Comparison of ENCODE assay signal across 12 mouse cellular contexts in genomic region chr9:106420608-106421007, GRCm38 (mm10). TPM values are rescaled to one million over a fixed set of nuclear protein-coding genes. Genes with fewer than 3 reads are reported as not detected.
DNase-seq lines count a peak whose midpoint lies in the region; ATAC-seq lines count a peak whose summit lies in the region.
"Had no signal": no experiment of that assay in that cellular context is flagged by ENCODE, and none has a peak within 500 bp of the region (broad histone marks: within the 10 kb centered on the region; RNA-seq: fewer than 3 reads in every experiment).

No protein-coding gene starts in this region.

- no peak for DNase-seq in heart, embryonic 10.5 days (ENCODE audit: low spot score)
- DNase-seq in heart, postnatal 10 days = no peak
- DNase-seq in limb, embryonic 10.5 days (ENCODE audit: low spot score) = no peak
- no peak for DNase-seq in adrenal gland, postnatal 36 days
- DNase-seq in left cerebral cortex, adult 11 months (ENCODE audit: low spot score) = no peak
- DNase-seq: cerebellum, adult 18-20 months; kidney, adult 8-10 months; lung, postnatal 36 days; right cerebral cortex, postnatal 25 days had no signal

- 8% methylated on average over 2 of the region's 2 CpGs for WGBS in heart, embryonic 10.5 days
- 0% methylated on average over 2 of the region's 2 CpGs for WGBS in embryonic facial prominence, embryonic 13.5 days
- WGBS in limb, embryonic 10.5 days = 0% methylated on average over 2 of the region's 2 CpGs
- 0% methylated on average over 2 of the region's 2 CpGs for WGBS in neural tube, embryonic 13.5 days

- H3K9ac ChIP-seq in embryonic facial prominence, embryonic 13.5 days = peak overlapping the region; percentile 54; the same call in 1 of the 2 replicates
- peak overlapping the region; percentile 47 for H3K9ac ChIP-seq in neural tube, embryonic 13.5 days

- no peaks in the 10 kb centered on the region for H3K9me3 ChIP-seq in heart, embryonic 10.5 days
- H3K9me3 ChIP-seq in embryonic facial prominence, embryonic 13.5 days = no peaks in the 10 kb centered on the region
- no peaks in the 10 kb centered on the region for H3K9me3 ChIP-seq in limb, embryonic 10.5 days (replicated peaks)
- H3K9me3 ChIP-seq in neural tube, embryonic 13.5 days = no peaks in the 10 kb centered on the region

- H3K4me3 ChIP-seq in heart, embryonic 10.5 days = no peak overlapping the region
- H3K4me3 ChIP-seq in embryonic facial prominence, embryonic 13.5 days = peak overlapping the region; percentile 12; the same call in 1 of the 2 replicates
- peak overlapping the region; percentile 32 for H3K4me3 ChIP-seq in limb, embryonic 10.5 days
- H3K4me3 ChIP-seq in neural tube, embryonic 13.5 days = no peak overlapping the region

- no peak for ATAC-seq in embryonic facial prominence, embryonic 13.5 days (ENCODE audit: insufficient number of reproducible peaks, insufficient read depth, low FRiP score, low TSS enrichment, low read depth)
- no peak; the same call in 1 of the 2 replicates for ATAC-seq in neural tube, embryonic 13.5 days (ENCODE audit: low read depth)
- no peak for ATAC-seq in frontal cortex, adult (ENCODE audit: low TSS enrichment)

- peak overlapping the region; percentile 67; the same call in 1 of the 2 replicates for H3K27ac ChIP-seq in heart, embryonic 10.5 days
- peak overlapping the region; percentile 83 for H3K27ac ChIP-seq in embryonic facial prominence, embryonic 13.5 days
- H3K27ac ChIP-seq in limb, embryonic 10.5 days = peak overlapping the region; percentile 80
- H3K27ac ChIP-seq in neural tube, embryonic 13.5 days (replicated peaks) = no peak overlapping the region

- peaks cover 44% of the 10 kb centered on the region for H3K4me1 ChIP-seq in heart, embryonic 10.5 days
- peaks cover 52% of the 10 kb centered on the region for H3K4me1 ChIP-seq in embryonic facial prominence, embryonic 13.5 days
- H3K4me1 ChIP-seq in limb, embryonic 10.5 days = peaks cover 52% of the 10 kb centered on the region
- peaks cover 34% of the 10 kb centered on the region for H3K4me1 ChIP-seq in neural tube, embryonic 13.5 days (replicated peaks)

- peak overlapping the region; percentile 50 for H3K4me2 ChIP-seq in embryonic facial prominence, embryonic 13.5 days
- H3K4me2 ChIP-seq in neural tube, embryonic 13.5 days = peak overlapping the region; percentile 22

- no peaks in the 10 kb centered on the region for H3K36me3 ChIP-seq in heart, embryonic 10.5 days
- H3K36me3 ChIP-seq in embryonic facial prominence, embryonic 13.5 days = no peaks in the 10 kb centered on the region
- H3K36me3 ChIP-seq in limb, embryonic 10.5 days = no peaks in the 10 kb centered on the region
- H3K36me3 ChIP-seq in neural tube, embryonic 13.5 days = no peaks in the 10 kb centered on the region

- H3K27me3 ChIP-seq in heart, embryonic 10.5 days (ENCODE audit: insufficient read depth, poor library complexity, severe bottlenecking) = peaks cover 21% of the 10 kb centered on the region
- H3K27me3 ChIP-seq in embryonic facial prominence, embryonic 13.5 days = no peaks in the 10 kb centered on the region
- H3K27me3 ChIP-seq in limb, embryonic 10.5 days (ENCODE audit: low read depth, poor library complexity, severe bottlenecking) = peaks cover 11% of the 10 kb centered on the region
- H3K27me3 ChIP-seq in neural tube, embryonic 13.5 days = peaks cover 4% of the 10 kb centered on the region; the same call in 1 of the 2 replicates

- intact Hi-C loops in heart, postnatal 10 days (cut with DNase I) = loop anchor here (1.0 kb wide), 3 partner anchors 71 to 131 kb away; no protein-coding TSS in a partner anchor

RNA-seq across cellular contexts. Expression of gene Rpl29, which starts 8.6 kb away (rescaled TPM):
- polyA plus RNA-seq in heart, embryonic 10.5 days (2016; fragmentation: Nextera tagmentation; extraction: Ambion mirVana) = 735 and 862 TPM in 2 replicates
- 100 to 1,000 TPM; 403 to 404 TPM for total RNA-seq in heart, postnatal 10 days (2021)
- polyA plus RNA-seq in embryonic facial prominence, embryonic 13.5 days (2015; fragmentation: Nextera tagmentation; extraction: Ambion mirVana) = 841 and 1,083 TPM in 2 replicates
- polyA plus RNA-seq in limb, embryonic 10.5 days (2016; fragmentation: Nextera tagmentation; extraction: Ambion mirVana) = 1,033 and 1,267 TPM in 2 replicates
- 576 and 729 TPM in 2 replicates for polyA plus RNA-seq in neural tube, embryonic 13.5 days (2015; fragmentation: Nextera tagmentation; extraction: Ambion mirVana)
- 100 to 1,000 TPM; 403 to 411 TPM for total RNA-seq in adrenal gland, postnatal 36 days (2021)

RNA-seq across cellular contexts. Expression of gene Acy1, which starts 17.5 kb away (rescaled TPM):
- 31.2 and 45.1 TPM in 2 replicates for polyA plus RNA-seq in heart, embryonic 10.5 days (2016; fragmentation: Nextera tagmentation; extraction: Ambion mirVana)
- total RNA-seq in heart, postnatal 10 days (2021) = 10 to 100 TPM; 17.0 to 17.8 TPM
- polyA plus RNA-seq in embryonic facial prominence, embryonic 13.5 days (2015; fragmentation: Nextera tagmentation; extraction: Ambion mirVana) = 51.8 and 55.0 TPM in 2 replicates
- polyA plus RNA-seq in limb, embryonic 10.5 days (2016; fragmentation: Nextera tagmentation; extraction: Ambion mirVana) = 49.4 and 52.8 TPM in 2 replicates
- polyA plus RNA-seq in neural tube, embryonic 13.5 days (2015; fragmentation: Nextera tagmentation; extraction: Ambion mirVana) = 27.9 and 31.0 TPM in 2 replicates
- total RNA-seq in adrenal gland, postnatal 36 days (2021) = 10 to 100 TPM; 11.7 to 14.8 TPM

RNA-seq across cellular contexts. Expression of gene Abhd14b, which starts 26.7 kb away (rescaled TPM):
- 4.8 and 7.8 TPM in 2 replicates for polyA plus RNA-seq in heart, embryonic 10.5 days (2016; fragmentation: Nextera tagmentation; extraction: Ambion mirVana)
- total RNA-seq in heart, postnatal 10 days (2021) = 1 to 10 TPM; 4.6 to 6.2 TPM
- 21.4 and 23.4 TPM in 2 replicates for polyA plus RNA-seq in embryonic facial prominence, embryonic 13.5 days (2015; fragmentation: Nextera tagmentation; extraction: Ambion mirVana)
- 5.9 and 7.6 TPM in 2 replicates for polyA plus RNA-seq in limb, embryonic 10.5 days (2016; fragmentation: Nextera tagmentation; extraction: Ambion mirVana)
- polyA plus RNA-seq in neural tube, embryonic 13.5 days (2015; fragmentation: Nextera tagmentation; extraction: Ambion mirVana) = 5.9 and 6.9 TPM in 2 replicates
- total RNA-seq in adrenal gland, postnatal 36 days (2021) = 10 to 100 TPM; 25.2 to 45.0 TPM

RNA-seq across cellular contexts. Expression of gene Abhd14a, which starts 26.9 kb away (rescaled TPM):
- polyA plus RNA-seq in heart, embryonic 10.5 days (2016; fragmentation: Nextera tagmentation; extraction: Ambion mirVana) = 42.0 and 46.2 TPM in 2 replicates
- 10 to 100 TPM; 20.0 to 22.4 TPM for total RNA-seq in heart, postnatal 10 days (2021)
- 74.4 and 75.2 TPM in 2 replicates for polyA plus RNA-seq in embryonic facial prominence, embryonic 13.5 days (2015; fragmentation: Nextera tagmentation; extraction: Ambion mirVana)
- polyA plus RNA-seq in limb, embryonic 10.5 days (2016; fragmentation: Nextera tagmentation; extraction: Ambion mirVana) = 45.0 and 46.9 TPM in 2 replicates
- polyA plus RNA-seq in neural tube, embryonic 13.5 days (2015; fragmentation: Nextera tagmentation; extraction: Ambion mirVana) = 49.7 and 57.4 TPM in 2 replicates
- total RNA-seq in adrenal gland, postnatal 36 days (2021) = 10 to 100 TPM; 18.9 to 20.2 TPM

RNA-seq across cellular contexts. Expression of gene Pcbp4, which starts 32.5 kb away (rescaled TPM):
- polyA plus RNA-seq in heart, embryonic 10.5 days (2016; fragmentation: Nextera tagmentation; extraction: Ambion mirVana) = 135 and 186 TPM in 2 replicates
- total RNA-seq in heart, postnatal 10 days (2021) = 10 to 100 TPM; 77.4 to 89.6 TPM
- polyA plus RNA-seq in embryonic facial prominence, embryonic 13.5 days (2015; fragmentation: Nextera tagmentation; extraction: Ambion mirVana) = 128 and 133 TPM in 2 replicates
- 275 and 316 TPM in 2 replicates for polyA plus RNA-seq in limb, embryonic 10.5 days (2016; fragmentation: Nextera tagmentation; extraction: Ambion mirVana)
- polyA plus RNA-seq in neural tube, embryonic 13.5 days (2015; fragmentation: Nextera tagmentation; extraction: Ambion mirVana) = 257 and 262 TPM in 2 replicates
- 10 to 100 TPM; 20.2 to 27.7 TPM for total RNA-seq in adrenal gland, postnatal 36 days (2021)

Comparison
In these comparisons a context has a peak if more than half of its experiments do, and no peak if none do; other contexts are left out.
1. H3K4me3 ChIP-seq: peak in embryonic facial prominence, embryonic 13.5 days (single experiment) and limb, embryonic 10.5 days (single experiment); none in heart, embryonic 10.5 days (single experiment) and neural tube, embryonic 13.5 days (single experiment).